Mouse (Mus musculus) heart, postnatal 0 days (tissue): Measurements from ENCODE around the gene Eras. TPM values are rescaled to one million over a fixed set of nuclear protein-coding genes. Genes with fewer than 3 reads are reported as not detected.

Source experiments
- ATAC-seq: fragments of 200-750 bp; cut with Nextera tagmentation; 2 replicates; pipeline ENCODE4 v1.8.0; 2017; ENCODE audit warnings: low read depth, moderate number of reproducible peaks, moderate library complexity; ENCODE audit not compliant: insufficient read depth
- DNase-seq: peaks from one replicate; pipeline ENCODE4 v3.0.0-alpha.2; 2016; ENCODE audit warnings: low spot score
- H3K27ac ChIP-seq: fragments of 300-500 bp; sonication (generic); 2 replicates; pipeline ENCODE4 v1.5.1; 2014; ENCODE audit warnings: low read depth, mild to moderate bottlenecking
- H3K27me3 ChIP-seq: fragments of 300-500 bp; sonication (generic); 2 replicates; pipeline ENCODE4 v1.6.1; 2014; ENCODE audit warnings: low read length, mixed read lengths; ENCODE audit not compliant: control insufficient read depth, insufficient read depth
- H3K36me3 ChIP-seq: fragments of 300-500 bp; sonication (generic); replicated peaks from 2 replicates; pipeline ENCODE4 v1.6.1; 2014; ENCODE audit warnings: low read length, mixed read lengths; ENCODE audit not compliant: control insufficient read depth, insufficient read depth
- H3K4me1 ChIP-seq: fragments of 300-500 bp; sonication (generic); 2 replicates; pipeline ENCODE4 v1.6.1; 2014; ENCODE audit warnings: antibody characterized with exemption; ENCODE audit not compliant: control insufficient read depth, insufficient read depth
- H3K4me2 ChIP-seq: fragments of 300-500 bp; sonication (generic); 2 replicates; pipeline ENCODE4 v1.6.1; 2014; ENCODE audit warnings: low read depth, mild to moderate bottlenecking, low read length, moderate library complexity
- H3K4me3 ChIP-seq: fragments of 300-500 bp; sonication (generic); 2 replicates; pipeline ENCODE4 v1.5.1; 2014; ENCODE audit warnings: low read depth, low read length
- H3K9ac ChIP-seq: fragments of 300-500 bp; sonication (generic); replicated peaks from 2 replicates; pipeline ENCODE4 v1.6.1; 2014; ENCODE audit warnings: low read depth, low read length, mixed read lengths
- H3K9me3 ChIP-seq: fragments of 300-500 bp; sonication (generic); replicated peaks from 2 replicates; pipeline ENCODE4 v1.6.1; 2016; ENCODE audit warnings: low read length; ENCODE audit not compliant: control insufficient read depth
- CTCF ChIP-seq: IDR thresholded peaks from 2 replicates; pipeline ENCODE4 v1.5.1; 2016; ENCODE audit warnings: antibody characterized with exemption, control low read depth, low read depth
- EP300 ChIP-seq: IDR thresholded peaks from 2 replicates; pipeline ENCODE4 v1.6.1; 2016; ENCODE audit warnings: antibody characterized with exemption, low read depth
- WGBS: fragments of 180-500 bp; shearing (Covaris S2); extraction: QIAGEN DNeasy Blood & Tissue Kit; methylation state at CpG from one replicate; pipeline ENCODE4 v1.1.7; 2014; 5-methylcytosine and 5-hydroxymethylcytosine counted together
- polyA plus RNA-seq: library from polyadenylated mRNA; unstranded; fragments of >200 nt; fragmentation: Nextera tagmentation; extraction: Ambion mirVana; gene quantifications from 2 replicates; pipeline ENCODE4 v1.2.1, GENCODE M21; 2015
- total RNA-seq: library from RNA; depleted of rRNA; stranded (reverse); fragments of >200 nt; gene quantifications from 2 replicates; pipeline ENCODE4 v1.2.3, GENCODE M21; 2014; ENCODE audit warnings: low replicate concordance

The Eras gene
- total and polyA plus RNA-seq, 2 experiments from 2014 or later = not detected

- no peaks in the 10 kb centered on the region for H3K36me3 ChIP-seq
- no peak overlapping the region; the same call in 1 of the 2 replicates for H3K9ac ChIP-seq
- peak; percentile 89 for DNase-seq
- H3K4me2 ChIP-seq = peak overlapping the region; percentile 64
- no peaks in the 10 kb centered on the region for H3K9me3 ChIP-seq
- no peak for TF ChIP-seq CTCF
- no peak for TF ChIP-seq EP300
- peak overlapping the region; percentile 60 for H3K4me3 ChIP-seq
- H3K27ac ChIP-seq = peak overlapping the region; percentile 81
- no peaks in the 10 kb centered on the region for H3K4me1 ChIP-seq
- 16% methylated on average over 38 of the region's 38 CpGs for WGBS
- H3K27me3 ChIP-seq = no peaks in the 10 kb centered on the region
- peak; percentile 97 for ATAC-seq
Measured at GRCm38 (mm10) chrX:7947900-7948492, 19.6 kb upstream of the Eras start.

GRCm38 (mm10) chrX:7947108-7947899, 18.9 kb upstream of the Eras start, which contains the start of gene Hdac6:
TSS of gene Hdac6 (minus strand) at chrX:7947889.
- Histone ChIP-seq H3K9me3 (no peaks in the 10 kb centered on the region), H3K9ac (peak within 1 kb of the TSS; percentile 48), H3K27ac (peak within 1 kb of the TSS; percentile 81), H3K4me2 (peak within 1 kb of the TSS; percentile 64), H3K4me3 (peak within 1 kb of the TSS; percentile 60), H3K36me3 (no peaks in the 10 kb centered on the region), H3K27me3 (no peaks in the 10 kb centered on the region), H3K4me1 (no peaks in the 10 kb centered on the region)
- TF ChIP-seq CTCF = no peak
- TF ChIP-seq EP300 = no peak
- peak; percentile 3; the same call in 1 of the 2 replicates for ATAC-seq
- 15% methylated on average over 37 of the region's 37 CpGs for WGBS
- DNase-seq = no peak

- no peaks in the 10 kb centered on the region for H3K4me1 ChIP-seq
- TF ChIP-seq EP300 (no peak), CTCF (no peak)
- DNase-seq (no peak), ATAC-seq (no peak)
- H3K9me3 ChIP-seq = no peaks in the 10 kb centered on the region
- H3K27me3 ChIP-seq = no peaks in the 10 kb centered on the region
- no peaks in the 10 kb centered on the region for H3K36me3 ChIP-seq
- H3K27ac ChIP-seq = no peak overlapping the region
- no peak overlapping the region for H3K4me2 ChIP-seq
- no peak overlapping the region for H3K4me3 ChIP-seq
- 81% methylated on average over 8 of the region's 8 CpGs for WGBS
- H3K9ac ChIP-seq = no peak overlapping the region
Measured at GRCm38 (mm10) chrX:7945618-7946017, 17.2 kb upstream of the Eras start.

DNA sequence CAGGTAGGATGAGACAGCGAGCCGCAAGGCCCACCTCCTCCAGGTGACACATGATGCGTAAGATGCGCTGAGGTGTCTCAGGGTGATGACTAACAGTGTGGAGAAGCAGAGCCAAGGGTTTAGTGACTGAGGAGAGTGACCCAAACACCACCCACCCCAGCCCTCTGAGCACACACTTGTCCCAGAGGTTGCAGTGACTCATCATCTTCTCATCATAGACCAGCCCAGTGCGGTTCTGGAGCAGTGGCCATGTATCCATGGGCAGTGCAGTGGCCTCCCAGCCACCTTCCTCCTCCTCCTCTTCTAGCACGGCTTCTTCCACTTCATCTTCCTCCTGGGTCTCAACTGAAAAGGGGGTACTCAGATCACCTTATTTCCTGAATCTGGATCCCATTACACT, 9.3 kb upstream of the Eras start:
- Histone ChIP-seq H3K27me3 (no peaks in the 10 kb centered on the region), H3K36me3 (peaks cover 6% of the 10 kb centered on the region; the same call in 1 of the 2 replicates), H3K9me3 (no peaks in the 10 kb centered on the region), H3K4me2 (no peak overlapping the region), H3K4me1 (no peaks in the 10 kb centered on the region), H3K4me3 (no peak overlapping the region), H3K9ac (no peak overlapping the region), H3K27ac (no peak overlapping the region)
- DNase-seq = no peak
- TF ChIP-seq EP300 (no peak), CTCF (no peak)
- ATAC-seq = no peak
- 88% methylated on average over 6 of the region's 6 CpGs for WGBS

GRCm38 (mm10) chrX:7936874-7937273, 8.5 kb upstream of the Eras start:
- WGBS = 57% methylated on average over 11 of the region's 11 CpGs
- peaks cover 6% of the 10 kb centered on the region; the same call in 1 of the 2 replicates for H3K36me3 ChIP-seq

More at GRCm38 (mm10) chrX:7936874-7937273, 8.5 kb upstream of the Eras start:
- no peak overlapping the region for H3K4me3 ChIP-seq
- ATAC-seq = no peak
- H3K4me1 ChIP-seq = no peaks in the 10 kb centered on the region
- DNase-seq = no peak
- H3K9ac ChIP-seq = no peak overlapping the region
- no peak overlapping the region for H3K4me2 ChIP-seq
- H3K27me3 ChIP-seq = no peaks in the 10 kb centered on the region
- H3K27ac ChIP-seq = no peak overlapping the region
- no peaks in the 10 kb centered on the region for H3K9me3 ChIP-seq
- TF ChIP-seq EP300 = no peak
- TF ChIP-seq CTCF = peak; percentile 1; the same call in 1 of the 2 replicates
